Mouse (Mus musculus): ENCODE measurements around the gene Prr15.

GRCm38 (mm10) chr6:54352931-54353690, 27.5 kb downstream of the Prr15 start:
- no peak for TF ChIP-seq CTCF (IDR thresholded peaks at IDR 0.05; ENCODE audit: low read depth, low read length)
- no peak for TF ChIP-seq POLR2A (IDR thresholded peaks at IDR 0.05; ENCODE audit: extremely low read depth, insufficient read depth, low read length)
